Mouse (Mus musculus) megakaryocyte, embryonic 14.5 days (primary cell): Measurements from ENCODE around the gene Rplp2.

ENCODE experiments used
- FLI1 ChIP-seq: IDR thresholded peaks from 2 replicates; pipeline ENCODE4 v1.6.1; 2012; ENCODE audit warnings: low read length, inconsistent platforms, mixed read lengths
- GATA1 ChIP-seq: IDR thresholded peaks from 3 replicates; pipeline ENCODE4 v1.6.1; 2012; ENCODE audit warnings: mixed read lengths, low read length, inconsistent platforms, borderline replicate concordance

GRCm38 (mm10) chr7:141430585-141431240 lies 16.5 kb upstream of the Rplp2 start:
- TF ChIP-seq FLI1, result no peak
- TF ChIP-seq GATA1, result no peak
